Comparison of ENCODE assay signal across 8 mouse cellular contexts in genomic region chr4:118436820-118437603, GRCm38 (mm10). TPM values are rescaled to one million over a fixed set of nuclear protein-coding genes. Genes with fewer than 3 reads are reported as not detected.
DNase-seq lines count a peak whose midpoint lies in the region; ATAC-seq and TF ChIP-seq lines count a peak whose summit lies in the region.

Cdc20 (minus strand) TSS chr4:118437352.

- in situ Hi-C loops in ES-E14 (cut with MboI; ENCODE audit: low sequenced_read_pairs in 2 of 2, unreplicated experiment in 2 of 2), result no loop called here

- H3K36me3 ChIP-seq in ES-E14 (ENCODE audit: control insufficient read depth, insufficient read depth, low read length, poor library complexity, severe bottlenecking), result peaks cover 42% of the 10 kb centered on the region
- 0 out of 2 replicates have a peak, but pooled peaks cover 1% of the 10 kb centered on the region for H3K36me3 ChIP-seq in forebrain, embryonic 16.5 days (ENCODE audit: control insufficient read depth, insufficient read depth)
- peaks cover 34% of the 10 kb centered on the region for H3K36me3 ChIP-seq in lung, embryonic 15.5 days

- H3K27me3 ChIP-seq in forebrain, embryonic 16.5 days (replicated peaks; ENCODE audit: control insufficient read depth, insufficient read depth, low read length), result no peaks in the 10 kb centered on the region
- H3K27me3 ChIP-seq in lung, embryonic 15.5 days, result no peaks in the 10 kb centered on the region

- ATAC-seq in forebrain, embryonic 16.5 days, result peak; percentile 99
- ATAC-seq in lung, embryonic 15.5 days (ENCODE audit: borderline replicate concordance, extremely low read depth, low FRiP score, low TSS enrichment), result peak; percentile 97

- DNase-seq in ES-E14 (ENCODE audit: low read depth, low spot score), result peak; percentile 96
- peak; percentile 80 for DNase-seq in cerebellum, adult 11-12 months
- peak; percentile 93 for DNase-seq in heart, postnatal 4 days
- peak; percentile 88 to 92 for DNase-seq in layer of hippocampus, adult 8-10 months (ENCODE audit: low spot score in 2 of 2)
- DNase-seq in ovary, adult 18-20 months (ENCODE audit: low spot score), result peak; percentile 89
- DNase-seq in thymus, postnatal 0 days (ENCODE audit: low spot score), result peak; percentile 95

- under 1% methylated on average over 67 of the region's 67 CpGs for WGBS in forebrain, embryonic 16.5 days
- under 1% methylated on average over 67 of the region's 67 CpGs for WGBS in lung, embryonic 15.5 days

- H3K4me2 ChIP-seq in forebrain, embryonic 16.5 days (ENCODE audit: low read length), result peak within 1 kb of the TSS; percentile 96
- peak within 1 kb of the TSS; percentile 96 for H3K4me2 ChIP-seq in lung, embryonic 15.5 days

- no peaks in the 10 kb centered on the region for H3K9me3 ChIP-seq in ES-E14 (ENCODE audit: control insufficient read depth, insufficient read depth, low read depth, low read length)
- H3K9me3 ChIP-seq in forebrain, embryonic 16.5 days (ENCODE audit: control insufficient read depth, low read length), result no peaks in the 10 kb centered on the region
- no peaks in the 10 kb centered on the region for H3K9me3 ChIP-seq in lung, embryonic 15.5 days

- peak within 1 kb of the TSS; percentile 99 for H3K9ac ChIP-seq in ES-E14 (ENCODE audit: insufficient read depth, low read depth, low read length, poor library complexity, severe bottlenecking)
- H3K9ac ChIP-seq in forebrain, embryonic 16.5 days (replicated peaks; ENCODE audit: low read depth, low read length), result peak within 1 kb of the TSS; percentile 71
- H3K9ac ChIP-seq in lung, embryonic 15.5 days, result peak within 1 kb of the TSS; percentile 90

- peak within 1 kb of the TSS; percentile 90 to 99 for H3K4me3 ChIP-seq in ES-E14 (ENCODE audit: insufficient read depth in 1 of 2, low read depth in 1 of 2, low read length in 2 of 2, poor library complexity in 1 of 2, severe bottlenecking in 1 of 2)
- peak within 1 kb of the TSS; percentile 62 for H3K4me3 ChIP-seq in forebrain, embryonic 16.5 days (replicated peaks; ENCODE audit: low read length)
- peak within 1 kb of the TSS; percentile 81 for H3K4me3 ChIP-seq in lung, embryonic 15.5 days

- H3K4me1 ChIP-seq in ES-E14 (ENCODE audit: control insufficient read depth in 2 of 2, insufficient read depth in 2 of 2, low read length in 2 of 2, poor library complexity in 1 of 2), result peaks cover 3 to 20% of the 10 kb centered on the region in 2 experiments; a peak in 2 of 4 replicates
- peaks cover 23% of the 10 kb centered on the region for H3K4me1 ChIP-seq in forebrain, embryonic 16.5 days (replicated peaks; ENCODE audit: control insufficient read depth, insufficient read depth, low read length)
- H3K4me1 ChIP-seq in lung, embryonic 15.5 days, result peaks cover 40% of the 10 kb centered on the region

- H3K27ac ChIP-seq in ES-E14 (ENCODE audit: insufficient read depth, low read depth, low read length, poor library complexity, severe bottlenecking), result peak within 1 kb of the TSS; percentile 84
- H3K27ac ChIP-seq in forebrain, embryonic 16.5 days (ENCODE audit: low read length), result peak within 1 kb of the TSS; percentile 93
- H3K27ac ChIP-seq in lung, embryonic 15.5 days, result peak within 1 kb of the TSS; percentile 91

TF ChIP-seq in ES-E14, 5 proteins besides CTCF, POLR2A, EP300 and RAD21:
- peak; percentile 97 for TF ChIP-seq CHD2 (IDR thresholded peaks at IDR 0.05; ENCODE audit: low read depth, low read length)
- 0 out of 2 replicates have a peak, but pooled peaks have one; percentile 59 for TF ChIP-seq HCFC1 (IDR thresholded peaks at IDR 0.05; ENCODE audit: borderline replicate concordance, insufficient read depth, low read length)
- no peak for TF ChIP-seq ZC3H11A (IDR thresholded peaks at IDR 0.05; ENCODE audit: borderline replicate concordance, low read depth, low read length)
- TF ChIP-seq MAFK (IDR thresholded peaks at IDR 0.05; ENCODE audit: insufficient read depth, low read depth, low read length), result no peak
TF ChIP-seq in ES-E14: peak in this region for 2.

RNA-seq across cellular contexts. Expression of gene Cdc20, which starts in this region (rescaled TPM):
- 296 and 322 TPM in 2 replicates for total RNA-seq in ES-E14 (2012; rRNA removed)
- polyA plus RNA-seq in forebrain, embryonic 16.5 days (2015; fragmentation: Nextera tagmentation; extraction: Ambion mirVana), result 87.8 and 113 TPM in 2 replicates
- total RNA-seq in heart, postnatal 4 days (2021), result 10 to 100 TPM; 68.2 to 73.1 TPM
- total RNA-seq in layer of hippocampus, adult 8-10 months (2022), result 1 to 10 TPM in 1 of 4 experiments, under 1 TPM in 3; 0.29 to 1.4 (median 0.57) TPM
- polyA plus RNA-seq in lung, embryonic 15.5 days (2015; fragmentation: Nextera tagmentation; extraction: Ambion mirVana), result 311 and 313 TPM in 2 replicates
- polyA plus RNA-seq in thymus, postnatal 0 days (2015; fragmentation: Nextera tagmentation; extraction: Ambion mirVana), result 241 and 247 TPM in 2 replicates

Comparison
In these comparisons a context has a peak if more than half of its experiments do, and no peak if none do; other contexts are left out.
1. Peak in every context shown above with its lines: DNase-seq, ATAC-seq, H3K4me3 ChIP-seq and H3K27ac ChIP-seq.
2. RNA of gene Cdc20 (total RNA-seq): 296 to 322 TPM in ES-E14 and 68.2 to 73.1 TPM in heart, postnatal 4 days; 0.29 to 1.4 TPM in layer of hippocampus, adult 8-10 months; every median in the first group is over 10 times any median in the second.